Mouse (Mus musculus) lung, postnatal 0 days (tissue): ENCODE measurements around the gene H1foo. TPM values are rescaled to one million over a fixed set of nuclear protein-coding genes. Genes with fewer than 3 reads are reported as not detected.

Experiments
- ATAC-seq: fragments of 200-750 bp; cut with Nextera tagmentation; 2 replicates; pipeline ENCODE4 v1.8.0; 2017; ENCODE audit warnings: moderate library complexity
- DNase-seq: peaks from one replicate; pipeline ENCODE4 v3.0.0-alpha.2; 2016; ENCODE audit warnings: low spot score
- H3K27ac ChIP-seq: fragments of 300-500 bp; sonication (generic); 2 replicates; pipeline ENCODE4 v1.5.1; 2014; ENCODE audit warnings: antibody characterized with exemption, mild to moderate bottlenecking, low read length, mixed read lengths
- H3K27me3 ChIP-seq: fragments of 300-500 bp; sonication (generic); replicated peaks from 2 replicates; pipeline ENCODE4 v1.6.1; 2014; ENCODE audit warnings: low read length, mixed read lengths; ENCODE audit not compliant: insufficient read depth
- H3K36me3 ChIP-seq: fragments of 300-500 bp; sonication (generic); 2 replicates; pipeline ENCODE4 v1.6.1; 2014; ENCODE audit warnings: low read length, mixed read lengths; ENCODE audit not compliant: insufficient read depth
- H3K4me1 ChIP-seq: fragments of 300-500 bp; sonication (generic); 2 replicates; pipeline ENCODE4 v1.6.1; 2014; ENCODE audit warnings: antibody characterized with exemption, low read depth, low read length, mixed read lengths; ENCODE audit not compliant: insufficient read depth
- H3K4me2 ChIP-seq: fragments of 300-500 bp; sonication (generic); replicated peaks from 2 replicates; pipeline ENCODE4 v1.6.1; 2014; ENCODE audit warnings: low read depth, mild to moderate bottlenecking, low read length, moderate library complexity, mixed read lengths
- H3K4me3 ChIP-seq: fragments of 300-500 bp; sonication (generic); 2 replicates; pipeline ENCODE4 v1.5.1; 2014; ENCODE audit warnings: low read depth, low read length
- H3K9ac ChIP-seq: fragments of 300-500 bp; sonication (generic); replicated peaks from 2 replicates; pipeline ENCODE4 v1.6.1; 2014; ENCODE audit warnings: low read depth, mild to moderate bottlenecking
- H3K9me3 ChIP-seq: fragments of 300-500 bp; sonication (generic); 2 replicates; pipeline ENCODE4 v1.6.1; 2016; ENCODE audit warnings: low read length, mixed read lengths
- CTCF ChIP-seq: IDR thresholded peaks from 2 replicates; pipeline ENCODE4 v1.5.1; 2016; ENCODE audit warnings: antibody characterized with exemption, mild to moderate bottlenecking
- EP300 ChIP-seq: IDR thresholded peaks from 2 replicates; pipeline ENCODE4 v1.6.1; 2016; ENCODE audit warnings: antibody characterized with exemption, mild to moderate bottlenecking, control low read depth
- WGBS: fragments of 180-500 bp; shearing (Covaris S2); extraction: QIAGEN DNeasy Blood & Tissue Kit; methylation state at CpG from one replicate; pipeline ENCODE4 v1.1.7; 2014; 5-methylcytosine and 5-hydroxymethylcytosine counted together
- polyA plus RNA-seq: library from polyadenylated mRNA; unstranded; fragments of >200 nt; fragmentation: Nextera tagmentation; extraction: Ambion mirVana; gene quantifications from 2 replicates; pipeline ENCODE4 v1.2.1, GENCODE M21; 2015

Gene H1foo
- polyA plus RNA-seq, 1 experiment from 2014 or later = not detected

GRCm38 (mm10) chr6:115956418-115956921 lies 11.7 kb downstream of the H1foo start:
- WGBS = 27% methylated on average over 13 of the region's 13 CpGs
- H3K9me3 ChIP-seq = no peaks in the 10 kb centered on the region
- H3K27me3 ChIP-seq = no peaks in the 10 kb centered on the region
- H3K9ac ChIP-seq = no peak overlapping the region
- H3K4me3 ChIP-seq = no peak overlapping the region
- peaks cover 23% of the 10 kb centered on the region for H3K4me1 ChIP-seq
- H3K4me2 ChIP-seq = no peak overlapping the region
- DNase-seq = no peak
- ATAC-seq = no peak
- H3K27ac ChIP-seq = no peak overlapping the region
- TF ChIP-seq CTCF = peak; percentile 59
- no peak for TF ChIP-seq EP300
- H3K36me3 ChIP-seq = peaks cover 11% of the 10 kb centered on the region; the same call in 1 of the 2 replicates

DNA sequence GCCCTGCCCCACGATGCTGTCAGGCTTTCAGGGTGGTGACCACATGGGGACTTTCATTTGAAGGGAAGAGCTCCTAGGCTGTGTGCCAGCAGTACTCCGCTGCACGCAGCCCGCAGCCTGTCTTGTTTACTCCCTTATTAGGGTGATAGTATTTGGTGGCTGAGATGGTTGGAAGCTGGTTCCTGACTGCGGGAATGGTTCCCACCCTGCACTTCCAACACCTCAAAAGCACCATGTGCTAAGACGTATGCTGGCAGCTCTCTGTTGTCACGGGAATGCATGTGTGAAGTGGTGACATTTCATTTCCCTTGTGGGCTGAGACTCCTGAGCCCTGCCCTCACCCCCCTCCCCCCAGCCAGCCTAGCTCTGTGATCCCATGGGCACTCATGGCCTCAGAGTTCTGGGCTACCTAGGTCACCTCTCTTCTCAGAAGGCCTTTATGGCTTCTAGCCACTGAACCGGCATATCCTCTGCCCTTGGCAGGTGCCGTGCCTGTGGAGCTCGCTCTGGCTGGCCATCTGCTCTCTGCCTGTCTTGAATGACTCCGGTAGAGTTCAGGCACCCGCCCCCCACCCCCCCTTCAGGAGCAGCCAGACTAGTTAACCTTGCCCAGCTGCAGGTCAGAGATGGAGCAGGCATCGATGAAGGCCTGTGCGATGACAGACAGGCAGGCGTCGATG lies 12.3 kb downstream of the H1foo start:
- Histone ChIP-seq H3K9me3 (no peaks in the 10 kb centered on the region), H3K27me3 (no peaks in the 10 kb centered on the region), H3K4me3 (no peak overlapping the region), H3K4me2 (no peak overlapping the region), H3K27ac (peak overlapping the region; percentile 28), H3K4me1 (peaks cover 23% of the 10 kb centered on the region), H3K36me3 (peaks cover 11% of the 10 kb centered on the region; the same call in 1 of the 2 replicates), H3K9ac (no peak overlapping the region)
- 27% methylated on average over 16 of the region's 16 CpGs for WGBS
- TF ChIP-seq EP300 (peak; percentile 88), CTCF (no peak)
- ATAC-seq = peak; percentile 86
- DNase-seq = peak; percentile 97

DNA sequence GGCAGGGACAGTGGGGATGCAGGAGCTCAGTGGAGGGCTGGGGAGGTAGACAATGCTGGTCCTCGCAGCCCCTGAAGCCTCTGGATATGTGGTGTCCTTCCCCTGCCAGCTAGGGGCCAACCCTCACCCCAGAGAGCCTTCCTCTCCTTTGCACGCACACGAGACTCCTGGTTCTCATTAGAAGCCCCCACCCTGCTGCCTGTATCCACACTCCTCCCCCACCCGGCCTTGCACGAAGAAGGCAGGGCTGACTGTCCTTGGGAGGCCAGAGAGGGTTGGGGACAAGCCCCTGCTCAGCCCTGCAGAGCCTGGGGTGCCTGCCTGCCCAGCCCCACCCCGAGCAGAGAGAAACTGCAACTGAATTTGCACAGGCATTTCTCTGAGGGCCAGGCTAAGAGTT lies 12.9 kb downstream of the H1foo start:
- peaks cover 11% of the 10 kb centered on the region; the same call in 1 of the 2 replicates for H3K36me3 ChIP-seq
- H3K4me1 ChIP-seq = peaks cover 23% of the 10 kb centered on the region
- no peaks in the 10 kb centered on the region for H3K27me3 ChIP-seq
- no peak overlapping the region for H3K4me2 ChIP-seq
- DNase-seq = no peak
- no peak overlapping the region for H3K9ac ChIP-seq
- WGBS = 27% methylated on average over 6 of the region's 6 CpGs
- no peaks in the 10 kb centered on the region for H3K9me3 ChIP-seq
- H3K27ac ChIP-seq = peak overlapping the region; percentile 28
- TF ChIP-seq EP300 (no peak), CTCF (no peak)
- no peak for ATAC-seq
- no peak overlapping the region for H3K4me3 ChIP-seq

- no peak for ATAC-seq
- Histone ChIP-seq H3K27ac (no peak overlapping the region; the same call in 1 of the 2 replicates), H3K9me3 (no peaks in the 10 kb centered on the region), H3K4me1 (peaks cover 23% of the 10 kb centered on the region), H3K4me2 (no peak overlapping the region), H3K27me3 (no peaks in the 10 kb centered on the region), H3K36me3 (peaks cover 10% of the 10 kb centered on the region; the same call in 1 of the 2 replicates), H3K9ac (no peak overlapping the region), H3K4me3 (no peak overlapping the region)
- TF ChIP-seq CTCF (no peak), EP300 (no peak)
- WGBS = 83% methylated on average over 9 of the region's 9 CpGs
- DNase-seq = no peak
These were observed 13.7 kb downstream of the H1foo start for GRCm38 (mm10) chr6:115958445-115958844.

DNA sequence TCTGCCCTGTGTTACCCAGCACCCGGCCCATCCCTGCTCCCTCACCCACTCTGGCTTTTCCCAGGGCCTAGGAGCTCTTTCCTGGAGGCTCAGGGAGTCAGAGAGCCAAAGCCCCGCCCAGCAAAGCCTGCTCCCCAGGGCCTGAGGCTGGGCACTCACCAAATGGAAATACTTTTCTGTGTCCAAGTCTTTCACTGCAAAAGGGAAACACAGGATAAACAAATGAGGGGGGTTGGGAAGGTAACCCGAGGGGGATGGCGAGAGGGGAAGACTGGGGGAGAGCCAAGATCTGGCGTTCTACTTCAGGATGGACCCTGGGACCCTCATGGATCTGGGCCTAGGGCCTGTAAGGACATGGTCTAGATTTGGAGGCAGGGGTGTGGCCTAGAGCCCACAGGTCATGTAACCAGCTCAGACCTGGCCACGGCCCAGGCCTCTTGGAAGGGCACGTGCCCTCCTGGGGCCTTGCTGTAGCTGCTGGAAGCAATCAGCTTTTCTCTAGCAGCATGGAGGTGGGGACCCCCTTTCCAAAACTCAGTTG lies 14.5 kb downstream of the H1foo start:
- Histone ChIP-seq H3K36me3 (peaks cover 12% of the 10 kb centered on the region; the same call in 1 of the 2 replicates), H3K4me1 (peaks cover 23% of the 10 kb centered on the region), H3K4me2 (no peak overlapping the region), H3K9me3 (no peaks in the 10 kb centered on the region), H3K27me3 (no peaks in the 10 kb centered on the region), H3K4me3 (no peak overlapping the region), H3K9ac (no peak overlapping the region), H3K27ac (peak overlapping the region; percentile 11)
- DNase-seq (peak; percentile 86), ATAC-seq (peak; percentile 16)
- TF ChIP-seq EP300 = peak; percentile 25; the same call in 1 of the 2 replicates
- no peak for TF ChIP-seq CTCF
- 30% methylated on average over 7 of the region's 7 CpGs for WGBS

- H3K9me3 ChIP-seq = no peaks in the 10 kb centered on the region
- no peak overlapping the region for H3K4me2 ChIP-seq
- TF ChIP-seq EP300 = no peak
- TF ChIP-seq CTCF = no peak
- no peak overlapping the region for H3K4me3 ChIP-seq
- H3K27me3 ChIP-seq = no peaks in the 10 kb centered on the region
- peaks cover 15% of the 10 kb centered on the region; the same call in 1 of the 2 replicates for H3K36me3 ChIP-seq
- peaks cover 23% of the 10 kb centered on the region for H3K4me1 ChIP-seq
- 88% methylated on average over 19 of the region's 19 CpGs for WGBS
- H3K9ac ChIP-seq = no peak overlapping the region
- no peak overlapping the region for H3K27ac ChIP-seq
- DNase-seq = no peak
- no peak for ATAC-seq
These were observed 15.6 kb downstream of the H1foo start for GRCm38 (mm10) chr6:115960322-115960721.
